Mouse (Mus musculus): ENCODE measurements around the gene Cbr1. TPM values are rescaled to one million over a fixed set of nuclear protein-coding genes. Genes with fewer than 3 reads are reported as not detected.
"Not testable (repeated sequence)": the region's sequence is repeated elsewhere in the genome, so short reads cannot be mapped to it uniquely, and the experiment has no call there.

Gene Cbr1
- total RNA-seq, 1 experiment: 35.3 TPM

DNA sequence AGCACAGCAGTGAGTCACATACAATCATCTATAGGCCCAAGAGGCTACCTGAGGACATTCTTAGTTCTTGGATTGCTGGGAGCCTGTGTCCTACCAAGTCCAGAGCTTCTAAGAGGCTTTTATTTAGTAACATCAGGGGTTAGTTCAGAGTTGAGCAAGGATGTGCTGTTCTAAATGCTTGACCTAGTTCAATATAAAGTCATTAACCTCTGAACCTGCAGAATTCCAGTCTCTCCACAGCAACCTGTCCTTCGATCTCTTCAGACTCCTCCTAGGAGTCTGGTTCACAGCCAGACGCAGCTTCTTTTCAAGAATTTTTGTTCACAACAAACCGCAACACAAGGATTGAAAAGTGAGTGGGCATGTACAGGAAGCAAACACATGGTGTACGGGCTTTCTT lies 5.3 kb downstream of the Cbr1 start:
- DNase-seq (ENCODE audit: low read depth, low spot score): no peak
- H3K4me3 ChIP-seq (ENCODE audit: insufficient read depth in 1 of 2, low read depth in 1 of 2, low read length in 2 of 2, poor library complexity in 1 of 2, severe bottlenecking in 1 of 2): no peak overlapping the region
- no peaks in the 10 kb centered on the region for H3K4me1 ChIP-seq (ENCODE audit: control insufficient read depth in 2 of 2, insufficient read depth in 2 of 2, low read length in 2 of 2, poor library complexity in 1 of 2)
- H3K36me3 ChIP-seq (ENCODE audit: control insufficient read depth, insufficient read depth, low read length, poor library complexity, severe bottlenecking): no peaks in the 10 kb centered on the region
- no peak overlapping the region for H3K27ac ChIP-seq (ENCODE audit: insufficient read depth, low read depth, low read length, poor library complexity, severe bottlenecking)
- no peak overlapping the region for H3K9ac ChIP-seq (ENCODE audit: insufficient read depth, low read depth, low read length, poor library complexity, severe bottlenecking)
- H3K9me3 ChIP-seq (ENCODE audit: control insufficient read depth, insufficient read depth, low read depth, low read length): no peaks in the 10 kb centered on the region
- in situ Hi-C loops (cut with MboI; ENCODE audit: low sequenced_read_pairs in 2 of 2, unreplicated experiment in 2 of 2): no loop called here
- no peak for TF ChIP-seq MAFK (IDR thresholded peaks at IDR 0.05; ENCODE audit: insufficient read depth, low read depth, low read length)
- TF ChIP-seq ZNF384 (IDR thresholded peaks at IDR 0.05; ENCODE audit: low read depth, low read length): no peak
- no peak for TF ChIP-seq ZC3H11A (IDR thresholded peaks at IDR 0.05; ENCODE audit: borderline replicate concordance, low read depth, low read length)
- no peak for TF ChIP-seq HCFC1 (IDR thresholded peaks at IDR 0.05; ENCODE audit: borderline replicate concordance, insufficient read depth, low read length)
- no peak for TF ChIP-seq CHD2 (IDR thresholded peaks at IDR 0.05; ENCODE audit: low read depth, low read length)

DNA sequence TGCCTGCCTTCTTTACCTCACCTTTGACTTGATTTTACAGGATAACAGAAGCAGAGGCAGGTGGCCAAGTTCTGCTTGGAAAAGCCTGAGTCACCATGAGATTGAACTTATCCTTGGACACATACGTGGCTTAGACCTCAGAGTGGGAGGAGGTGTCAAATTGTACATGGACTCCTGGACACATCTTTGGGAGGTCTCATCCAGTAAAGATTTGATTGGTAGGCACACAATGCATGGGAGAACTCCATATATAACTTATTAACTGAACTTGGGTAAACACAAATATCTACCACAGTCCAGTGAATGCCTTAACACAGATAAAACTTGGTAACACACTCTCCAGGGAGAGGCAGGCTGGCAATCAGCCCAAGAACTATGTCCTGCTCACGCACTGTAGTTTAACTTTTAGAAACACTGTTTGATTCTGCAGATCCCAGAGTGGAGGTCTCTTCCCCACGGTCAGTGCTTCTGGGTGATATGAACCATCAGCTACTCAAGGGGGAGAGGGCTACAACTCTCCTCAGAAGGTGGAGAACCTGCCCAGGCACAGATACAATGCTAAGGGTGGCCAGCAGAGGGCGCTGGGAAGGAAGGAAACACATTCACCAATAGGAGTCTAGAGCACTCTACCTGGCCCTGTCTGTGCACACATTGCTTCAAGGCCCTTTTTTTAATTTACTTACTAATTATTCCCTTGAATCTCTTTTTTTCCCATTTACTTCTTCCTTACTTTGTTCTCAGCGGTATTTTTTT lies 9.6 kb downstream of the Cbr1 start:
- TF ChIP-seq HCFC1 (IDR thresholded peaks at IDR 0.05; ENCODE audit: borderline replicate concordance, insufficient read depth, low read length) (no peak), MAFK (IDR thresholded peaks at IDR 0.05; ENCODE audit: insufficient read depth, low read depth, low read length) (no peak), ZNF384 (IDR thresholded peaks at IDR 0.05; ENCODE audit: low read depth, low read length) (no peak), ZC3H11A (IDR thresholded peaks at IDR 0.05; ENCODE audit: borderline replicate concordance, low read depth, low read length) (no peak), CHD2 (IDR thresholded peaks at IDR 0.05; ENCODE audit: low read depth, low read length) (no peak)
- no peak overlapping the region for H3K4me3 ChIP-seq (ENCODE audit: insufficient read depth in 1 of 2, low read depth in 1 of 2, low read length in 2 of 2, poor library complexity in 1 of 2, severe bottlenecking in 1 of 2)
- no peaks in the 10 kb centered on the region for H3K36me3 ChIP-seq (ENCODE audit: control insufficient read depth, insufficient read depth, low read length, poor library complexity, severe bottlenecking)
- peak; percentile 55 for DNase-seq (ENCODE audit: low read depth, low spot score)
- in situ Hi-C loops (cut with MboI; ENCODE audit: low sequenced_read_pairs in 2 of 2, unreplicated experiment in 2 of 2): no loop called here
- H3K27ac ChIP-seq (ENCODE audit: insufficient read depth, low read depth, low read length, poor library complexity, severe bottlenecking): no peak overlapping the region
- H3K9ac ChIP-seq (ENCODE audit: insufficient read depth, low read depth, low read length, poor library complexity, severe bottlenecking): no peak overlapping the region
- no peaks in the 10 kb centered on the region for H3K9me3 ChIP-seq (ENCODE audit: control insufficient read depth, insufficient read depth, low read depth, low read length)
- no peaks in the 10 kb centered on the region for H3K4me1 ChIP-seq (ENCODE audit: control insufficient read depth in 2 of 2, insufficient read depth in 2 of 2, low read length in 2 of 2, poor library complexity in 1 of 2)

DNA sequence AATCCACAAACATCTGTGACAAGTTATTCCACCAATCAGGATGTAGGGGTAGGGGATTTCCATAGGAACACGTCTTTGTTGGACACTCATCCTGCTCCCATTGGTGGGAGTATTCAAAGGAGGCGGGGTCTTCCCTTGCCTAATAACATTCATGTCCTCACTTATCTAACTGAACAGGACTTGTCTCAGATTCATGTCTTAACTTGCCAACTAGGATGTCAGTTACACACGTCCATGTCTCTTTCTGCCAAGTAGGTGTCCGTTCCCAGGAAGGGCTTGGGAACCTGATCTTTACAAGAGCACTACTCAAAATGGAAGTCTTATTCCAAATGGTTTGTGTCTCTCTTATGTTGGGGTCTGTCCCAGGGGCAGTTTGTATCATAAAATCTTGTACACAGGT lies 18.1 kb downstream of the Cbr1 start:
- H3K4me3 ChIP-seq (ENCODE audit: insufficient read depth in 1 of 2, low read depth in 1 of 2, low read length in 2 of 2, poor library complexity in 1 of 2, severe bottlenecking in 1 of 2); in situ Hi-C loops (cut with MboI; ENCODE audit: low sequenced_read_pairs in 2 of 2, unreplicated experiment in 2 of 2); H3K9me3 ChIP-seq (ENCODE audit: control insufficient read depth, insufficient read depth, low read depth, low read length); H3K9ac ChIP-seq (ENCODE audit: insufficient read depth, low read depth, low read length, poor library complexity, severe bottlenecking); DNase-seq (ENCODE audit: low read depth, low spot score); H3K4me1 ChIP-seq (ENCODE audit: control insufficient read depth in 2 of 2, insufficient read depth in 2 of 2, low read length in 2 of 2, poor library complexity in 1 of 2); H3K36me3 ChIP-seq (ENCODE audit: control insufficient read depth, insufficient read depth, low read length, poor library complexity, severe bottlenecking); H3K27ac ChIP-seq (ENCODE audit: insufficient read depth, low read depth, low read length, poor library complexity, severe bottlenecking): not testable (repeated sequence)

DNA sequence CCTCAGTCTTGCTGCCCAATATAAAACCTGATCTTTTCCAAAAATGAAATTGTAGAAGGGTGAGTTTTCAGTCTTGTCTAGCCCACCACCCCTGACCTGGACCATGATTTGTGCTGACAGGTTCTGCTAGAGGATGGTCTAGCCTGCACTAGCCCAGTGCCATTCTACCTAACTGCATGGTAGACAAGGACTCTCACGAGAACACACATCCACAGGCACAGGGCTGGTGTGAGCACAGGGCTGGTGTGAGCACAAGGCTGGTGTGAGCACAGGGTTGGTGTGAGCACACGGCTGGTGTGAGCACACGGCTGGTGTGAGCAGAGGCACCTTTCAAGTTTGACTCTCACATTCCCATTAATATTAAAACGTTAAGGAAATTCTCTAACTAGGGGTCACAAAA lies 19.0 kb downstream of the Cbr1 start:
- Histone ChIP-seq H3K36me3 (ENCODE audit: control insufficient read depth, insufficient read depth, low read length, poor library complexity, severe bottlenecking) (no peaks in the 10 kb centered on the region), H3K27ac (ENCODE audit: insufficient read depth, low read depth, low read length, poor library complexity, severe bottlenecking) (no peak overlapping the region), H3K9me3 (ENCODE audit: control insufficient read depth, insufficient read depth, low read depth, low read length) (no peaks in the 10 kb centered on the region), H3K9ac (ENCODE audit: insufficient read depth, low read depth, low read length, poor library complexity, severe bottlenecking) (no peak overlapping the region), H3K4me1 (ENCODE audit: control insufficient read depth in 2 of 2, insufficient read depth in 2 of 2, low read length in 2 of 2, poor library complexity in 1 of 2) (no peaks in the 10 kb centered on the region), H3K4me3 (ENCODE audit: insufficient read depth in 1 of 2, low read depth in 1 of 2, low read length in 2 of 2, poor library complexity in 1 of 2, severe bottlenecking in 1 of 2) (no peak overlapping the region)
- no peak for TF ChIP-seq CHD2 (IDR thresholded peaks at IDR 0.05; ENCODE audit: low read depth, low read length)
- TF ChIP-seq MAFK (IDR thresholded peaks at IDR 0.05; ENCODE audit: insufficient read depth, low read depth, low read length): no peak
- TF ChIP-seq ZC3H11A (IDR thresholded peaks at IDR 0.05; ENCODE audit: borderline replicate concordance, low read depth, low read length): no peak
- TF ChIP-seq ZNF384 (IDR thresholded peaks at IDR 0.05; ENCODE audit: low read depth, low read length): no peak
- in situ Hi-C loops (cut with MboI; ENCODE audit: low sequenced_read_pairs in 2 of 2, unreplicated experiment in 2 of 2): no loop called here
- DNase-seq (ENCODE audit: low read depth, low spot score): no peak

DNA sequence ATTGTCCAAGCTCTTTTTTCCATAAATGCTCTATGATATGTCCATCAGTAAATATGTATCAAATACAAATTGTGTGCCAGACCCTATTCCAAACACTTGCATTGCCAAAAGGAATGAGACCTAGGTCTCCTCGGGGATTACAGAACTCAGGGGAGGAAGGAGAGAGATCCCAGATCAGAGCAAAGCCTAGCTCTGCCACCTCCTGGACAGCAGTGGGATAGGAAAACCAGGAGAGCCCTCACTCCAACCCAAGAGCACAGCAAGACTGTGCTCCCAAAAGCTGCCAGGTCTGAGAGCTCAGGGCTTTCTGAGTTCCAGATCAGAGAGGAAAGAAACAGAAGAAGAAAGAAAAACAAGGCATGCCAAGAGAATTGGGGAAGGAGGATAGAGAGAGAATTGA lies 21.1 kb downstream of the Cbr1 start:
- Histone ChIP-seq H3K27ac (ENCODE audit: insufficient read depth, low read depth, low read length, poor library complexity, severe bottlenecking) (no peak overlapping the region), H3K4me3 (ENCODE audit: insufficient read depth in 1 of 2, low read depth in 1 of 2, low read length in 2 of 2, poor library complexity in 1 of 2, severe bottlenecking in 1 of 2) (no peak overlapping the region), H3K36me3 (ENCODE audit: control insufficient read depth, insufficient read depth, low read length, poor library complexity, severe bottlenecking) (no peaks in the 10 kb centered on the region), H3K4me1 (ENCODE audit: control insufficient read depth in 2 of 2, insufficient read depth in 2 of 2, low read length in 2 of 2, poor library complexity in 1 of 2) (no peaks in the 10 kb centered on the region), H3K9me3 (ENCODE audit: control insufficient read depth, insufficient read depth, low read depth, low read length) (no peaks in the 10 kb centered on the region), H3K9ac (ENCODE audit: insufficient read depth, low read depth, low read length, poor library complexity, severe bottlenecking) (no peak overlapping the region)
- TF ChIP-seq HCFC1 (IDR thresholded peaks at IDR 0.05; ENCODE audit: borderline replicate concordance, insufficient read depth, low read length): no peak
- TF ChIP-seq MAFK (IDR thresholded peaks at IDR 0.05; ENCODE audit: insufficient read depth, low read depth, low read length): no peak
- no peak for TF ChIP-seq CHD2 (IDR thresholded peaks at IDR 0.05; ENCODE audit: low read depth, low read length)
- TF ChIP-seq ZC3H11A (IDR thresholded peaks at IDR 0.05; ENCODE audit: borderline replicate concordance, low read depth, low read length): no peak
- no peak for TF ChIP-seq ZNF384 (IDR thresholded peaks at IDR 0.05; ENCODE audit: low read depth, low read length)
- in situ Hi-C loops (cut with MboI; ENCODE audit: low sequenced_read_pairs in 2 of 2, unreplicated experiment in 2 of 2): no loop called here
- peak; percentile 24 for DNase-seq (ENCODE audit: low read depth, low spot score)
